Mouse (Mus musculus) embryonic stem cell, embryonic (primary cell): Measurements from ENCODE around the gene Nrtn.

Source experiments
- CTCF ChIA-PET, 4 experiments: fragments of 300-600 bp in 2 of 4; fragments of 350-600 bp in 2 of 4; sonication (Branson Sonifier 250); formaldehyde crosslinking; loops; one replicate each; lab custom pipeline; 2022; ENCODE audit warnings: inconsistent platforms in 2 of 4; lab: Charles Lee
- POLR2A ChIA-PET, 4 experiments: fragments of 300-600 bp in 2 of 4; fragments of 350-600 bp in 2 of 4; sonication (Branson Sonifier 250); formaldehyde crosslinking; loops; one replicate each; lab custom pipeline; 2022; ENCODE audit warnings: antibody characterized with exemption in 4 of 4, inconsistent platforms in 1 of 4; lab: Charles Lee

Nrtn gene

GRCm38 (mm10) chr17:56716655-56717362 is 40.5 kb downstream of the Nrtn start:
- CTCF ChIA-PET = interaction anchor here in 3 of 4 experiments (0.6 to 1.3 kb wide), 11 partner anchors 20 to 280 kb away, joined by 3 to 7 read pairs (median 3); partner anchors contain the start of genes Alkbh7 (in 1 of the 3), Catsperd (in 1 of the 3), Lonp1 (in 1 of the 3) and Ranbp3 (in 1 of the 3)
- POLR2A ChIA-PET = interaction anchor here (0.5 to 8.0 kb wide), 105 partner anchors 7 to 677 kb away, joined by 3 to 100 read pairs (median 5); partner anchors contain the start of genes Ranbp3 (in 4 of the 4), Lonp1 (in 3 of the 4), Catsperd (in 2 of the 4) and Dus3l (in 2 of the 4)

DNA sequence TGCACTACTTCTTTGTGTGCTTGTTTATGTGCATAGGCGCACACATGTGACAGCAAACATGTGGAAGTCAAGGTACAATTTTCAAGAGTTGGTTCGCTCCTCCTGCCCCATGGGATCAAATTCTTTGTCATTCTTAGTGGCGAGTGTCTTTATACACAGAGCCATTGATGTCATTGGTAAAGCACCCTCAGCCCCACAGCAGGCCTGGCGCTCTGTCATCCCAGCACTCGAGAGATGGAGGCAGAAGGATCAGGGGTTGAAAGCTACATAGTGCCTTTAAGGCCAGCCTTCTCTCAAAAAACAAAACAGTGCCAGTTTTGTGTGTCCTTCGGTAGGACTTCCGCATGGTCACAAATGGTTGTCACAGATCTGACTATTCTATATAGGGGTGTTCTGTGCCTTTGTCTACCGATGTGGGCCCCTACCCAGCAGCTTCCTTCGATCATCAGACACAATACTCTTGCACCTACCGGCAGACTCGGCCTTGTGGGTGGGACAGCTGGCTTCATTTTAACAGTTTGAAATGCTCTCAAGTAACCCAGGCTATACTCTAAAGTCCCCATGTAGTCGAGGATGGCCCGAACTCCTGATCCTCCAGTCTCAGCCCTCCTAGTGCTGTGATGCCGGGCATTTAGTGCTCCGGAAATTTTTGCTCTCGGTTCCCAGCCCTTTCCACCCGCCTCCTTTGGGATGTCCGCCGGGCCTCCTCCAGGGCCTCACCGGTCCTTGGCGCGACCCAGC is 41.2 kb downstream of the Nrtn start:
- ChIA-PET POLR2A (interaction anchor here in 3 of 4 experiments (0.5 to 8.0 kb wide), 94 partner anchors 8 to 637 kb away, joined by 3 to 100 read pairs (median 5); partner anchors contain the start of genes Lonp1 (in 3 of the 3), Ranbp3 (in 3 of the 3), Catsperd (in 2 of the 3) and Dus3l (in 2 of the 3)), CTCF (interaction anchor here in 3 of 4 experiments (0.6 to 1.3 kb wide), 8 partner anchors 21 to 281 kb away, joined by 3 to 5 read pairs (median 3); partner anchors contain the start of genes Alkbh7 (in 1 of the 3) and Ranbp3 (in 1 of the 3))

GRCm38 (mm10) chr17:56715360-56715759 is 42.0 kb downstream of the Nrtn start:
- POLR2A ChIA-PET = interaction anchor here in 3 of 4 experiments (0.5 to 8.0 kb wide), 27 partner anchors 7 to 316 kb away, joined by 3 to 100 read pairs (median 13); partner anchors contain the start of genes Catsperd (in 2 of the 3), Lonp1 (in 2 of the 3), Ranbp3 (in 2 of the 3) and Rpl36 (in 2 of the 3)
- CTCF ChIA-PET = interaction anchor here in 2 of 4 experiments (1.0 to 1.2 kb wide), 2 partner anchors 33 to 42 kb away, joined by 3 to 4 read pairs; partner anchors contain the start of gene Ranbp3 (in 1 of the 2)

DNA sequence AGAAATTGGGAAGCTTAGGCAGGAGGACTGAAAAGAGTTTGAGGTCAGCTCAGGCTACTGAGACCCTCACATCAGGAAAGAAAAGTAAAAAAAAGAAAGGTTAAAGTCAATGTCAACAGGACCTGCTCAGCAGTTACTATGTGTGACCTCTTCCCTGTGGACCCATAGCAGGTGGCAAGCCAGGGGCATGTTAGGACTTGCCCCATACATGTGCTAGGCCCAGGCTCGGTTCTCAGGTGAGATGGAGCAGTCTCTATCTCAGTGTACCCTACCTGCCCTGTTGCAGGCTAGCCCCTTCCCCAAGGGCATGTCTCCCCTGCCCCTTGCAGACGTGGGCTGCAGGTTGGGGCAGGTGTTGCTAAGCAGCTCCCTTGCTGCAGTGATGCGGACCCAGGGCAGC is 47.6 kb downstream of the Nrtn start:
- POLR2A ChIA-PET = interaction anchor here in 3 of 4 experiments (0.6 to 33.7 kb wide), 73 partner anchors 7 to 669 kb away, joined by 3 to 414 read pairs (median 6); partner anchors contain the start of genes Dus3l (in 3 of the 3), Lonp1 (in 3 of the 3), Ndufa11 (in 3 of the 3) and Ranbp3 (in 3 of the 3)
- CTCF ChIA-PET = interaction anchor here in 2 of 4 experiments (0.5 to 1.5 kb wide), 5 partner anchors 27 to 510 kb away, joined by 3 to 5 read pairs (median 4); partner anchors contain the start of gene Ranbp3 (in 1 of the 2)

DNA sequence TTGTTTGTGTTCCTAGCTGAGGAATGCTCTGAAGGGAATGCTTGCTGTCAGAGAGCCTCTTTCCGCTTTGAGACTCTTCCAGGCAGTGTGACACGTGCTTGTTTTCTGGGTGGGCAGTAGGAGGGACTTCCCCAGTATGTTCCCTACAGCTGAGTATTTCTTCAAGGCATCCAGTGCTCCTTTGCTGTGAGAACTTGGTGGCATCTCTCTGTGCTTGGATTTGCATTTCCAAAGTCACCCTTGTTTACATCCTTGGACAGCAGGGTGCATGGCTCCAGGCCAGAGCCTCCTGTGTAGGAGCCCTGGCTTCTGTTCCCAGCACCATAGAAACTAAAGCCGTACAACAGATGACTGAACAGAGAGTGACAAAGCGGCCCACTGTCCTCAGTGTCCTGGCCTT is 48.6 kb downstream of the Nrtn start:
- CTCF ChIA-PET = interaction anchor here in 1 of 4 experiments (0.7 to 1.5 kb wide), 3 partner anchors 19 to 358 kb away, joined by 3 to 5 read pairs (median 4); no protein-coding TSS in a partner anchor
- POLR2A ChIA-PET = interaction anchor here (0.6 to 33.7 kb wide), 71 partner anchors 8 to 746 kb away, joined by 3 to 414 read pairs (median 4); partner anchors contain the start of genes Ndufa11 (in 3 of the 4), Ranbp3 (in 3 of the 4), Vmac (in 3 of the 4) and Catsperd (in 2 of the 4)

GRCm38 (mm10) chr17:56706515-56706914 is 50.8 kb downstream of the Nrtn start:
- POLR2A ChIA-PET = interaction anchor here in 3 of 4 experiments (0.6 to 33.7 kb wide), 16 partner anchors 10 to 172 kb away, joined by 3 to 414 read pairs (median 4); partner anchors contain the start of genes Ndufa11 (in 2 of the 3), Ranbp3 (in 2 of the 3), Vmac (in 2 of the 3) and Lonp1 (in 1 of the 3)
- CTCF ChIA-PET = interaction anchor here in 3 of 4 experiments (0.5 to 0.8 kb wide), 4 partner anchors 28 to 145 kb away, joined by 5 to 7 read pairs (median 6); no protein-coding TSS in a partner anchor

DNA sequence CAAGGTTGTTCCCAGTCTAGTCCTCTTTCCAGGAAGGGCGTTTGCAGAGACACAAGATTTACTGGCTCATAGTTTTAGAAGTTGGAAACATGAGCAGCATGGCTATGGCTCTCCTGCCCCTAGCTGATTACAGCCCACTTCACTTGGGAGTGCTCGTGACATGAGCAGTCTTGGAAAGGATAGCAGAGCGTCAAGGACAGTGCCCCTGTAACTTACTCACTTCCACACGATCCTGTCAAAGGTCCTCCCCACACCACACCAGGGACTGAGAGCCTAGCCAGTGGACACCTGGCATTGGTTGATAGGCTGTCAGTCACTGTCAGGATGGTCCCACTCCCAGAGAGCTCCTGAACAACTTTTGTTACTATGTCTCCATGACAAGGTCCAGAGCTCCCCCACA is 54.3 kb downstream of the Nrtn start:
- ChIA-PET CTCF (interaction anchor here in 1 of 4 experiments (0.7 kb wide), 1 partner anchor 47 kb away, joined by 4 read pairs; no protein-coding TSS in a partner anchor), POLR2A (interaction anchor here (0.6 to 33.7 kb wide), 17 partner anchors 9 to 476 kb away, joined by 3 to 414 read pairs (median 3); partner anchors contain the start of genes Ranbp3 (in 2 of the 4), Dus3l (in 1 of the 4) and Khsrp (in 1 of the 4))
